Mouse (Mus musculus) 3T3-L1 (cell line): Measurements from ENCODE around the gene B4galnt4.

ENCODE experiments used
- DNase-seq: peaks from one replicate; pipeline ENCODE4 v3.0.0-alpha.2; 2015; ENCODE audit warnings: low read depth, low spot score

B4galnt4 gene

GRCm38 (mm10) chr7:141041661-141042060, 19.2 kb upstream of the B4galnt4 start:
- DNase-seq: peak; percentile 88

- DNase-seq: no peak
Observed at GRCm38 (mm10) chr7:141042539-141042938, 18.4 kb upstream of the B4galnt4 start.

DNA sequence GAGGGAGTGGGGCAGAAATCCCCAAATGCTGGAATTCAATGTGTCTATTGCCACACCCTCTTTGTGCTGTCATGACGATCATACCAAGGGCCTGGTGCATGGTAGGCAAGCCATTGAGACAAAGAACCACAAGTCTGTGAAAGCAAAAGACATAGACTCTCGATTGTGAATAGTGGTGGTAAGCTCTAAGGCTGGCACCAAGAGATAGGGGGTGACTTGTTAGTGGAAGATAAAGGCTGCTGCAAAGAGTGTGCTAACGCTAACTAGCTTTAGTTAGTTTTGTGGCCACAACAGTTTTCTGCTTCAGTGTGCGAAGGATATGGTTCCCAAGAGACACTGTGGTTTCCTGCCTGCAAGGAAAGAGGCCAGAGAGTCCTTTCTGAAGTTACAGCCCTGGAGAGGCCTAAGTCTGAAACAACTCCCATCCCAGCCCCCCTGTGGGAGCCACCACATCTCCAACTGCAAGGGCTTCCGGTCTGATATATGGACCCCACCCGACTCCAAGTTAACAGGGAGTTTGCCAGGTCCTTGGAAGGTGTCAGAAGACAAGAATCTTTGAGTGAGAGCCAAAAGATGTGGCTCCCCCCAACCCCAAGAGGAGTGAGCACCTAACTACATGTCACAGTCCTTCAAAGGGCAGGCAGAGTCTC, 13.8 kb upstream of the B4galnt4 start:
- peak; percentile 76 for DNase-seq

GRCm38 (mm10) chr7:141047581-141048225, 13.2 kb upstream of the B4galnt4 start:
- peak; percentile 96 for DNase-seq

GRCm38 (mm10) chr7:141048226-141049218, 12.4 kb upstream of the B4galnt4 start:
- DNase-seq: peak; percentile 97

DNA sequence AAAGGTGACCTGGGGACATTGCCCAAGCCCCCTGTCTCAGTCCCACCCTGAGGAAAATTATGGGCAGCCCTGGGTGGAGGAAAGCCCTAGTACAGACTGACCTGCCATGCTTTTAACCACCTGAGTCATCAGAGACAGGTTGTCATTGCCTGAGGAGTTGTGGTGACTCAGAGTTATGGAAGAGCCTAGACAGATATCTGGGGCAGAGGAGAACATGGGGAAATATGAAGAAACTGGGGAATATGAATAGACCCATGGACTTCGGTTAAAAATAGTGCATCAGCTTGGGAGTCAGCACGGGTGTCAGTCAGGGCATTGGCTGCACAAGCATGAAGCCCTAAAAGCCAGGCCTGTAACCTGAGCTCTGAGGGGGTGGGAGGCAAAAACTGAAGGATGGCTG, 11.6 kb upstream of the B4galnt4 start:
- DNase-seq: peak; percentile 71

DNA sequence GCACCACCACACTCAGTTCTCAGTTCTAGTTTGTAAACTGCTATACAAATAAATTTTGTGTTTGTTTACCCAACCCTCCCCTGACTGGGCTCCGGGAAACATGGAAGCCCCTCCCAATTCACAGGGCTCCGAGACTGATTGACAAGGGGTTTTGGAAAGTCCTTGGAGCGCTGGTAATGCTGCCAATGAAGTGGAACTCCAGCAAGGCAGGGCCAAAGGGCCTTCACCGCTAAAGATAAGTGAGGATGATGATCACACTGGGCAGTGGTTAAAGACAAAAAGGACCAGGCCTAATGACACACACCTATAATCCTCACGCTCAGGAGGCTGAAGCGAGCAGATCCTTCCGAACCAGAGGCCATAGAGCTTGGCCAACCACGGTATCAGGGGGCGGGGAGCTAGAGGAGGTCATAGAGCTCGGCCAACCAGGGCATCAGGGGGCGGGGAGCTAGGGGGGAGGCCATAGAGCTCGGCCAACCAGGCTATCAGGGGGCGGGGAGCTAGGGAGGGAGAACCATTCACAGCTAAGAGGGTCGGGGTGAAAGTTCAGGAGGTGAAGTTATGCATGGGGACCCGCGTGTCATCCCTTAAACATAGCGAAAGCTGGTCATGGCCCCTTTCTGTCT, 9.7 kb upstream of the B4galnt4 start:
- no peak for DNase-seq

GRCm38 (mm10) chr7:141052016-141052415, 8.9 kb upstream of the B4galnt4 start:
- DNase-seq: no peak

GRCm38 (mm10) chr7:141052421-141052820, 8.5 kb upstream of the B4galnt4 start:
- DNase-seq: no peak

- no peak for DNase-seq
Observed at GRCm38 (mm10) chr7:141055785-141056184, 5.1 kb upstream of the B4galnt4 start.

- DNase-seq: no peak
Observed at GRCm38 (mm10) chr7:141056976-141057375, 3.9 kb upstream of the B4galnt4 start.

DNA sequence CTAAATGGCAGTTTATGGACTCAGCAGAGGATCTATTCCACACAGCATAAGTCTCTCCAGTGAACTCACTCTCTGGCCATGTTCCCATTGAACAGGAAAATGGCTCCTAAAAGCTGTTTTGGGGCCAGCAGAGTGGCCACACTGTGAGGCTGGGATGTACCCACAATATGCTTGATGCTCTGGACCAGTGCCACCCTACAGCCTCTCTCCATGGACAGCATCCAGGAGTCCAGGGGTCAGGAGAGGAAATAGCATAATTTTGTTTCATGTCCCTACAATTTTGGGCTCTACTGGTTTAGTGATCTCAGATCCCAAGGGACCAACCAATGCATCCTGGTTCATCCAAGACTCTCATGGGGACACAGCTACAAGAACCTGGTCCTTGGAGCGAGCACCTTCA, 3.4 kb upstream of the B4galnt4 start:
- DNase-seq: no peak

- DNase-seq: peak; percentile 56
Observed at GRCm38 (mm10) chr7:141058601-141059341, 2.1 kb upstream of the B4galnt4 start.

DNA sequence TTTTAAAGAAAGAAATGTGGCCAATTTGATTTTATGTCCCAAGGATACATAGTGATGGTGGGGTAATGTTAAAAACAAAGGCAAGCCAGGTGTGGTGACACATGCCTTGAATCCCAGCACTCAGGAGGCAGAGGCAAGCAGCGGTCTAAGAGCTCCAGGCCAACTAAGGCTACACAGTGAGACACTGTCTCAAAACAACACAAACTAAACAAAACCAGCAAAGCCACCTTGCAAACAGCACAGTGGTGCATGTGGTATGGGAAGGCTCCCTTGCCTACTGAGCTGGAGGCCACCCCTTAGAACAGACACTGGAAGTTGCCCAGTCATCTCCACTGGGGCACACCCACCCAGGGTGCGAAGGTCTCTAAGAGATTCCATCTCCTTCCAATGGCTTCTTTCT, 975 bp upstream of the B4galnt4 start:
- DNase-seq: no peak

- DNase-seq: no peak
Observed at GRCm38 (mm10) chr7:141061269-141061692, 377 bp downstream of the B4galnt4 start.

GRCm38 (mm10) chr7:141062525-141062924, 1.6 kb downstream of the B4galnt4 start:
- DNase-seq: no peak

- no peak for DNase-seq
Observed at GRCm38 (mm10) chr7:141063353-141063752, 2.4 kb downstream of the B4galnt4 start.

- no peak for DNase-seq
Observed at GRCm38 (mm10) chr7:141064175-141064574, 3.3 kb downstream of the B4galnt4 start.

GRCm38 (mm10) chr7:141064576-141064975, 3.7 kb downstream of the B4galnt4 start:
- no peak for DNase-seq

DNA sequence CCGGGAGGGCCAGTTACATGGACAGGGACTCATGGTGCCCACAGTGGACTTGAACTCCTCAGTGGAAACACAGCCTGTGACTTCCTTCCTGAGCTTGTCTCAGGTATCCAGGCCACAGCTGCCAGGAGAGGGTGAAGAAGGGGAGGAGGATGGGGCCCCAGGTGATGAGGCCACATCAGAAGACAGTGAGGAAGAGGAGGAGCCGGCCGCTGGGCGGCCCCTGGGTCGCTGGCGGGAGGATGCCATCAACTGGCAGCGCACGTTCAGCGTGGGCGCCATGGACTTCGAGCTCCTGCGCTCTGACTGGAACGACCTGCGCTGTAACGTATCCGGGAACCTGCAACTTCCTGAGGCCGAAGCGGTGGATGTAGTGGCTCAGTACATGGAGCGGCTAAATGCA, 7.4 kb downstream of the B4galnt4 start:
- no peak for DNase-seq
